Mouse (Mus musculus) heart, postnatal 0 days (tissue): ENCODE measurements around the gene St3gal3.

Source experiments
- CTCF ChIP-seq: IDR thresholded peaks from 2 replicates; pipeline ENCODE4 v1.5.1; 2016; ENCODE audit warnings: antibody characterized with exemption, control low read depth, low read depth
- EP300 ChIP-seq: IDR thresholded peaks from 2 replicates; pipeline ENCODE4 v1.6.1; 2016; ENCODE audit warnings: antibody characterized with exemption, low read depth

DNA sequence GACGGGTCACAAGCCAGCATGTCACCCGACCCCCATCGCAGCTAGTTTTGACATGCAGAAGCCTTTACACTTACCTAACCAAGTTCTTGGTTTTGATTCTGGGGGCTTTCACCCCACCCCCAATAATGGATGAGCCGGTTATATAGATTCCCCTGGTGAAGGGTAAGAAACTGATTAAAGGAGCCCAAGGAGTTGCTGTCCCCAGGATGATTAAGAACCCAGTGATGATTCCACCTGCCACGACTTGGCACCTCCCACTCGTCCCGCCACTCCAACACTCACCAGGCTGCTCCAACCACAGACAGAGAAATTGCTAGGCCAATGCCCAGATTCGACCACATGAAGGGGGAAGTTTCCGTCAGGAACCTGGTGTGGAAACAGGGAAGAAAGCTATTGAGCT is 248.7 kb downstream of the St3gal3 start:
- TF ChIP-seq CTCF (no peak), EP300 (no peak)
